Mouse (Mus musculus): Measurements from ENCODE around the gene Nos1ap.

Gene Nos1ap

DNA sequence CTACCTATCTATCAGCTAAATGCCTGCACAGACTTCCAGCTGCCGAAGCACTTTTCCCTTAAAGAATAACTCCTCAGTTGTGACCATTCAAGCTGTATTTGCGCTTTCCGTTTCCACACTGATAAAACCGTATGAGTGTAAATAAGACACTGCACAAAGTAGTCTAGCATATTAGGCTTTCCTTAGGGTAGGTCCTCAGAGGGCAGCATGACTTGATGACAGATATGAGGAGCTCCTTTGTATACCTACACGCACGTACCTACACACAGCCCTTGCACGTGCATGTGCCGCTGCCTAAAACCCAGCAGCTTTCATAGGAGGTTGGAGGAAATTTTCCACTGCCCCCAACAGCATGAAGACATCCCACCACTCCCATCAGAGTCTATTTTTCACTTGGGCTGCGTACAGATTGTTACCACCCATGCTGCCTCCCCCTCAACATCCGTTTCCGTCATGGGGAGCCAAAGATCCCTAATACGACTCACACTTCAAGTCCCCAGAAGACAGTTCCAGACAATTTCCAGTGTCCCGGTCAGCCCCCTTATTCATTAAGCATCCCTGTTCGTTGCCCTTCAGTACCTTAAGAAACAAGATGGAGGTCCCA, 41.4 kb downstream of the Nos1ap start:
- no peak for DNase-seq (ENCODE audit: low read depth in 2 of 2, low spot score in 2 of 2)

GRCm38 (mm10) chr1:170546297-170546696, 43.4 kb downstream of the Nos1ap start:
- DNase-seq (ENCODE audit: low read depth in 2 of 2, low spot score in 2 of 2) = no peak

GRCm38 (mm10) chr1:170545286-170545685, 44.4 kb downstream of the Nos1ap start:
- DNase-seq (ENCODE audit: low read depth in 2 of 2, low spot score in 2 of 2) = no peak

DNA sequence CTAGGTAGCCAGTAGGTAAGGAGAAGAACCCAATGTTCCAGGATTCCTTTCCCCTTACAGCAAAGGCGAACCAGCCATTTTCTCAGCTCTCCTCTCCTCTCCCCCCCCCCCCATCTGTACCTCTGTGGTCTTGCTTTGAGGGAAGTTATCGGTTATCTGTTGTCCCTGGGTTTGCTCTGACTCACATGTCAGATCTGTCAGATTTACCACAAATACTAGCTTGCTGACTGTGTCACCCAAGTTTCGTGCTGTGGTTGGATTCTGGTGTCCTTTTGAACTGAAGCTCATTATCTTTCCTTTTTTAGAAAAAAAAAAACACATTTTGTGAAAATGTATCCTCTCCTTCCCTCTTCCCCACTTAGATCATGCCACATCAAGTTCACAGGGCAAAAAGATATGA, 50.2 kb downstream of the Nos1ap start:
- DNase-seq (ENCODE audit: low read depth in 2 of 2, low spot score in 2 of 2) = no peak

DNA sequence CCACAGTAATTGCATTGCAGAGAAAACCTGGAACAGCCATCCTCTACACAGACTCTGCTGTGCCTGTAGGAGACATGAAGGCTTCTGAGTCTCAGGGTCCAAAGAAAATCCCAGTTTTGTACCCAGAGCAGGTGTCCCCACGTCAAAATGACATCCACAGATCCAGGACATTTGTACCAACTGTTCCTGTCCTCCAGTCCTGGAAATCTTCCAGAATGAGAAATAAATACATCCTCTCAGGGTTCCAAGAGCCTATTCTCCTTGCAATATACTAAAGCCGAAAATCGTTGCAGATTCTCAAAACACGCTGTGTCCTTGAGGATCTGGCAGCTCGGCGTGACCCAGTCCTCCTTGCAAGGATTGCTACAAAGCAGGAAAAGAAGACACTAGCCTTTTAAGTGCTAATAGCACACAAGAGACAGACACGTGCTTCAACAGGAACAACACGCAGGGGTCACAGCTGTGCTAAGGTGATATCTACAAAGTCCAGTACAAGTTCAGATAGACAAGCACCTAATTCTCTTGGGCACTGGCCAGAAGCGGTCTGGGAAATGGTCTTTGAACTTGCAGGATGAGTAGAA, 51.1 kb downstream of the Nos1ap start:
- no peak for DNase-seq (ENCODE audit: low read depth in 2 of 2, low spot score in 2 of 2)

- DNase-seq (ENCODE audit: low read depth in 2 of 2, low spot score in 2 of 2) = no peak
Measured at GRCm38 (mm10) chr1:170536344-170536743, 53.3 kb downstream of the Nos1ap start.

DNA sequence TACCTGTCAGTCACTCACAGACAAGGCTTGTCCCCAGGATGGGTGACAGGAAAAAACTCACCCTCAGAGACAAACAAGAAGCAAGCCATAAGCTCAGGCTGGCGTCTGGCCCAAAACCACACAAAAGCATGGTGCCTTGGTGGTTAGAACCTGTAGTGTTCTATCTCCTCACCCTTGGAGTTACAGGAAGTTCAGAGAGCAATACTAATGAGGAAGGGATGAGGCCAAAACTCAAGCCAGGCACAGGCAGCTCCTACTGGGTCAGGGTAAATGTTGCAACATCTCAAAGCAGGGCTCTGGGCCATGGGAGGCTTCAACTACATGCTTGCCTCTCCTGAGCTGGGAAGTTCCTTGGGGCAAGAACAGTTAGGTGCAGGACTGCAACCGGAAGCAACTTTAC, 54.4 kb downstream of the Nos1ap start:
- DNase-seq (ENCODE audit: low read depth in 2 of 2, low spot score in 2 of 2) = no peak

- no peak for DNase-seq (ENCODE audit: low read depth in 2 of 2, low spot score in 2 of 2)
Measured at GRCm38 (mm10) chr1:170531286-170531685, 58.4 kb downstream of the Nos1ap start.

GRCm38 (mm10) chr1:170530456-170530855, 59.2 kb downstream of the Nos1ap start:
- no peak for DNase-seq (ENCODE audit: low read depth in 2 of 2, low spot score in 2 of 2)

- no peak for DNase-seq (ENCODE audit: low read depth in 2 of 2, low spot score in 2 of 2)
Measured at GRCm38 (mm10) chr1:170522891-170523290, 66.8 kb downstream of the Nos1ap start.

DNA sequence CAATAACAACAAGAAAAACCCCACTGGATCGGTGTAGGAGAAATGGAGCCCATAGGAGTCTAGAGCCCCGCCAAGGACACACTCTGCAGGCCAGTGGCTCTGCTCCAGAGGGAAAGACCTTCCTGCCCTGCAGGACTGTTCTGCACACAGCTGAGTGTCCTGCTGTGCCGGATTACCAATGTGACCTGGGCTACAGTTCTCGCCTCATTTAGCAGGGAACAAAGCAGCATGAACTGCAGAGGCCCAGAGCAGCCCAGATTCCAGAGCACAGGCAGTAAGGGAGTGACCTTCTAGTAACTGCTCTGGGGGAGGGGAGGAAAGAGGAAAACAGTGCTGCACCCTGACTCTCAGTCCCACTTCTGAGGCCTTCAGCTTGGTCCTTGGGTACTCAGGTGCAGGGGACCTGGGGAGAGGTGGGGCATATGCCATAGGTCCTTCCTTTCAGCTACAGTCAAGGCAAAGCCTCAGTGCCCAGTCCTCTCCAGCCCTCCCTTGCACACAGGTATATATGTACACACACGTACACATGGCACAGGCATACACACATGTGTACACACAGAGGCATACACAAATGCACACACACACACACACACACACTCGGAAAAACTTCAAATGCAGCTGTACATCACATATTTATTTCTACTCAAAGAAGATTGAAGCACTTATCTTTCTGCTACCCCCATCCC, 68.0 kb downstream of the Nos1ap start:
- DNase-seq (ENCODE audit: low read depth in 2 of 2, low spot score in 2 of 2) = no peak

GRCm38 (mm10) chr1:170520206-170520605, 69.5 kb downstream of the Nos1ap start:
- no peak for DNase-seq (ENCODE audit: low read depth in 2 of 2, low spot score in 2 of 2)

DNA sequence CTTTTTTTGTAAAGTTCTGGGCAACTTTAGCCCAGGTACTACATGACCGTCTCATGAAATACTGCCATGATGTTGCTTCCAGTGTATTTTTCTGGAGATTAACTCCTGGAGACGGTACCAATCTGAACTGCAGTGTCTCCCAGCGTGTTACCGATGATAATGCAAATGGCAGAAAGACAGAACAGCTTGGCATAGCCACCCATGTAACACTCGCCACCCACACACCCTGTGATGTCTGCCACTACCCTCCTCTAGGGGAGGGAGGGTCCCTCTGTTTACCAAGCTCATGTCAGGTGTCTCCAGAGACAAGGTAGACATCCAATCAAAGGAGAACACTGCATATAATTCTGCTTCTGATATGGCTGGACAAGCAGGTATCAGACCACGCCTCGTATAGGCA, 70.0 kb downstream of the Nos1ap start:
- DNase-seq (ENCODE audit: low read depth in 2 of 2, low spot score in 2 of 2) = no peak

DNA sequence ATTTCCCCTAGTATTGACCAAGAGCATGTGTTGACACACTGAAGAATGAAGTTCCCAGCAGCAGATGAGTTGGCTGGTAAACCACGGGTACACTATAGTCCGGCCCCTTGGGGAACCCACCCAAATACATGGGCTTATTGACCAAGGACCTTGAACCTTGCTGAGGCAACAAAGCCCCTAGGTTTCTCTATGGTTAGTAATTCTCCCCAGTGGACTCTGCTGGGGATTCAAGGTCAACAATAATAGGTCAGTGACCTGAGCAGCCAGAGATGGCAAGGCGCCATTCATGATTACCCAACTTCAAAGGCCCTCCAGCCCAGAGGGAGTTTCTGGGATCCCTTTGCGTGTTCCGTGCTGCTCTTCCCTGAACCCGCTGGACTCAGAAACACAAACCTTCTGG, 73.5 kb downstream of the Nos1ap start:
- no peak for DNase-seq (ENCODE audit: low read depth in 2 of 2, low spot score in 2 of 2)

DNA sequence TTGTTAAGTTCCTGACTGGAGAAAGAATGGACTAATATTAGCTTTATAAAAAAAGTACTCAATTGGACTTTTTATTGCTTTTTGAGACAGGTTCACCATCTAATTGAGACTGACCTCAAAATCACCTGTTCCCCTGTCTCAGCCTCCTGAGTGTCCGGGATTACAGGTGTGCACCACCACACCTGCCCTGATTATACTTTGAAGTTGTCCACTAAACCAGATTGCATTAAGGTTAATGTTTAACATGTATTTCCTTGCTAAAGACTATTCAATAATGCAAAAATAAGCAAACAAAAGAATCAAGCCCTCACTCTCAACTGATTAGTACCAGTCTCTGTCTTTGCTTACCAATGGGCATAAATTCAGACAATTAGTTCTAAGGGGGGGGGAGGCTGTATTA, 74.2 kb downstream of the Nos1ap start:
- no peak for DNase-seq (ENCODE audit: low read depth in 2 of 2, low spot score in 2 of 2)

DNA sequence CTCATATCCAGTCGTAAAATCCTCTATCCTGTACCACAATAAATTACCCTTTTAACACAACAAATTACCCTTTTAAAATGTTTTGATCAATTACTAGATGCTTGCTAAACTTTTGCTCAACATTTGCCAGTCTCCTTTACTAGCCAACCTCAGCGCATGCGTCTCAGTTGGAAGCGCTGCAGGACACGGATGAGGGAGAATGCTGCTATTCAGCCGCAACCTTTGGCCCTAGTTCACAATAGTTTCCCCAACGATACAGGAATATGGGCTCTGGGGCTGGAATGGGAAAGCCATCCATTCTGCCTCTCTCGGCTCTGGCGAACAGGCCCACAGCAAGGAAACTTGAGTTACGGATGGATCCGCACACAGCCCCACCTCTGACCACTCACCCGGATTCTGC, 75.4 kb downstream of the Nos1ap start:
- DNase-seq (ENCODE audit: low read depth in 2 of 2, low spot score in 2 of 2) = no peak

GRCm38 (mm10) chr1:170512429-170513097, 77.1 kb downstream of the Nos1ap start:
- DNase-seq (ENCODE audit: low read depth in 2 of 2, low spot score in 2 of 2) = no peak

GRCm38 (mm10) chr1:170510595-170511240, 78.9 kb downstream of the Nos1ap start:
- DNase-seq (ENCODE audit: low read depth in 2 of 2, low spot score in 2 of 2) = no peak

DNA sequence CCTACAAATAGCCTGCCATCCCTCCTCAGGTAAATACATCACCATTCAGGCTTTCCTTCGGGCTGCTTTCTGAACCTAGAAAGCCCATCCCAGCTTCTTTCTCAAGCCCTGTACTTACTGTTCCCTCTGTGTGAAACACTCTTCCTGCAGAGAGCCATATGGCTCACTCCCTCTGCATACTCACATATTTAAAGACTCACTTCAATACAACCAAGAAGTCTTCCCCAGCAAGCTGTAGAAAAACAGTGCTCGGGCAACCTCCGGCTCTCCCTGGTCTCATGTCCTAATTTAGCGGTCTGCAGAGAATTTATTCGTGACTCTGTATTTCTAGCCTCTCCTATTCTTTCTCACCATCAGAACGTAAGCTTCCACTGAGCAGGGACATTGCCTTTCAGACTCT, 83.4 kb downstream of the Nos1ap start:
- no peak for DNase-seq (ENCODE audit: low read depth in 2 of 2, low spot score in 2 of 2)

GRCm38 (mm10) chr1:170505107-170505506, 84.6 kb downstream of the Nos1ap start:
- no peak for DNase-seq (ENCODE audit: low read depth in 2 of 2, low spot score in 2 of 2)

DNA sequence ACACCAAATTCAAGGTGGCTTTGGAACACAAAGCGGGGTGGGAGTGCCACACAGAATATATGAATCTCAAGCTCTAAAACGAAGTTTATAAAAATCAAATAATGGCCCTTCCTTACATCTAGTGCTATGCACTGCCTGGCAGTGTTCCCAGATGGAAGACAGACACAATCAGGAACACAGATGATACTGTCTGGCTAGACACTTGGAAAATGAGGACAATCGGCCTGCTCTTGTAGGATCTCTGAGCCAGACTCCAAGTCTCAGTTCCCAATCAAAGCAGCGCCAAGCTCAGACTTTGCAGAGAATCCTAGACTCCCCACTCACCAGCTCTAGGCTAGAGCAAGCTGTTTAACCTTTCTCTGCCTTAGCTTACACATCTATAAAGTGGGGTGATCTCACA, 85.3 kb downstream of the Nos1ap start:
- DNase-seq (ENCODE audit: low read depth in 2 of 2, low spot score in 2 of 2) = no peak

DNA sequence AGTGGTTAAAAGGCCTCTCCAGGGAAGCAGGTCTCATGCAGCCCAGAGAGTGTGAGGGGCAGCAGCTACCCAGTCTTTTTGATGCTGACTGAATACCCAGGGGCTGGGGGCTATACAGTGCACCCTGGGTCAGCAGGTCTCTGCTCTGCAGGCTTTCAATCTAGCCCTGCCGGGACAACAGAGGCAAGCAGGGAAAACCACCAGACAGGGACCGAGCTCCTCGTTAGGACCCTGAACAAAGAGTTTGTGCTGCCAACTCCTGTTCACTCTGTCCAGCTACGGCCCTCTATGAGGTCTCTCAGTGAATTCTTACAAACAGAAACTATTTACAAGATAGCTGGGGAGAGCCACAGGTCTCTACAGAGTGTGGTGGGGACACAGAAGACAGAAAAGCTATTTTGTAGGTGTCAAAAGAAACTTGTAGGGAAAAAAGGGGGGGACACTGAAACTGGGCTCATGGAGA, 86.4 kb downstream of the Nos1ap start:
- DNase-seq (ENCODE audit: low read depth in 2 of 2, low spot score in 2 of 2) = no peak
